Mouse (Mus musculus) MEL (cell line): ENCODE data around the gene Cby3. TPM values are rescaled to one million over a fixed set of nuclear protein-coding genes. Genes with fewer than 3 reads are reported as not detected.

Experiments used
- DNase-seq: peaks from one replicate; pipeline ENCODE4 v3.0.0; 2011; ENCODE audit warnings: low read depth, low spot score
- H3K27ac ChIP-seq: 2 replicates; pipeline ENCODE4 v1.5.1; 2012; ENCODE audit warnings: low read depth, mild to moderate bottlenecking, control low read depth, low read length, moderate library complexity; ENCODE audit not compliant: control insufficient read depth
- H3K27me3 ChIP-seq, 2 experiments: fragments of 150-350 bp in 1 of 2; sonication (generic) in 1 of 2; 2 replicates each; pipeline ENCODE4 v1.6.1; 2012; ENCODE audit warnings: low read length in 2 of 2, mild to moderate bottlenecking in 2 of 2, improper control_type of control experiment in 1 of 2, moderate library complexity in 1 of 2; ENCODE audit not compliant: insufficient read depth in 2 of 2, control insufficient read depth in 1 of 2
- H3K36me3 ChIP-seq, 2 experiments: 2 replicates each; pipeline ENCODE4 v1.6.1; 2012 to 2014; ENCODE audit warnings: low read length in 2 of 2, improper control_type of control experiment in 1 of 2, inconsistent platforms in 1 of 2, mild to moderate bottlenecking in 1 of 2; ENCODE audit not compliant: insufficient read depth in 2 of 2, control insufficient read depth in 1 of 2
- H3K4me1 ChIP-seq, 2 experiments: fragments of 150-350 bp in 1 of 2; sonication (generic) in 1 of 2; 2 replicates each; pipeline ENCODE4 v1.6.1; 2012; ENCODE audit warnings: low read length in 2 of 2, improper control_type of control experiment in 1 of 2, mild to moderate bottlenecking in 1 of 2; ENCODE audit not compliant: insufficient read depth in 2 of 2, control insufficient read depth in 1 of 2
- H3K4me3 ChIP-seq, 2 experiments: fragments of 150-350 bp in 1 of 2; sonication (generic) in 1 of 2; 2 replicates each; pipeline ENCODE4 v1.5.1; 2012; ENCODE audit warnings: low read depth in 2 of 2, low read length in 2 of 2, mild to moderate bottlenecking in 2 of 2, moderate library complexity in 2 of 2, control low read depth in 1 of 2, improper control_type of control experiment in 1 of 2; ENCODE audit not compliant: control insufficient read depth in 1 of 2, insufficient read depth in 1 of 2
- H3K79me2 ChIP-seq: 2 replicates; pipeline ENCODE4 v1.6.1; 2012; ENCODE audit warnings: mild to moderate bottlenecking, low read length, moderate library complexity; ENCODE audit not compliant: control insufficient read depth, poor library complexity, insufficient read depth
- H3K9ac ChIP-seq: 2 replicates; pipeline ENCODE4 v1.6.1; 2012; ENCODE audit warnings: low read depth, mild to moderate bottlenecking, control low read depth, low read length, moderate library complexity; ENCODE audit not compliant: control insufficient read depth, poor library complexity, severe bottlenecking
- H3K9me3 ChIP-seq: fragments of 150-350 bp; sonication (generic); replicated peaks from 2 replicates; pipeline ENCODE4 v1.6.1; 2012; ENCODE audit warnings: mild to moderate bottlenecking, low read length, improper control_type of control experiment, moderate library complexity; ENCODE audit not compliant: insufficient read depth
- CTCF ChIP-seq, 3 experiments: IDR thresholded peaks in 2 of 3; conservative IDR thresholded peaks in 1 of 3; 2 replicates each; pipeline ENCODE4 v1.5.1; 2011 to 2012; ENCODE audit warnings: low read length in 3 of 3, low read depth in 2 of 3, mild to moderate bottlenecking in 2 of 3, improper control_type of control experiment in 1 of 3, inconsistent platforms in 1 of 3, mixed read lengths in 1 of 3, moderate library complexity in 1 of 3; ENCODE audit not compliant: control insufficient read depth in 1 of 3, insufficient read depth in 1 of 3, poor library complexity in 1 of 3, severe bottlenecking in 1 of 3
- EP300 ChIP-seq, 2 experiments: IDR thresholded peaks; 2 replicates each; pipeline ENCODE4 v1.6.1; 2011; ENCODE audit warnings: improper control_type of control experiment in 2 of 2, low read length in 2 of 2, low read depth in 1 of 2, mild to moderate bottlenecking in 1 of 2
- ETS1 ChIP-seq: IDR thresholded peaks from 2 replicates; pipeline ENCODE4 v1.6.1; 2012; ENCODE audit warnings: low read depth, mild to moderate bottlenecking, inconsistent platforms, low read length, improper control_type of control experiment, moderate library complexity
- GABPA ChIP-seq: IDR thresholded peaks from 2 replicates; pipeline ENCODE4 v1.6.1; 2012; ENCODE audit warnings: low read depth, mild to moderate bottlenecking, inconsistent platforms, low read length, improper control_type of control experiment, moderate library complexity
- GATA1 ChIP-seq: IDR thresholded peaks from 2 replicates; pipeline ENCODE4 v1.6.1; 2011; ENCODE audit warnings: low read depth, low read length, improper control_type of control experiment
- MAFK ChIP-seq: IDR thresholded peaks from 2 replicates; pipeline ENCODE4 v1.6.1; 2011; ENCODE audit warnings: low read depth, mild to moderate bottlenecking, low read length, improper control_type of control experiment, borderline replicate concordance
- MEF2A ChIP-seq: IDR thresholded peaks from 2 replicates; pipeline ENCODE4 v1.6.1; 2014; ENCODE audit warnings: low read depth, mild to moderate bottlenecking, inconsistent platforms, low read length, improper control_type of control experiment; ENCODE audit not compliant: poor library complexity, insufficient replicate concordance, severe bottlenecking; ENCODE audit errors: extremely low read depth
- NRF1 ChIP-seq: IDR thresholded peaks from 2 replicates; pipeline ENCODE4 v1.6.1; 2014; ENCODE audit warnings: low read depth, mild to moderate bottlenecking, inconsistent platforms, low read length, improper control_type of control experiment, moderate library complexity; ENCODE audit not compliant: poor library complexity, insufficient read depth, severe bottlenecking
- POLR2A ChIP-seq, 2 experiments: IDR thresholded peaks; 2 replicates each; pipeline ENCODE4 v1.6.1; 2011 to 2012; ENCODE audit warnings: low read length in 2 of 2, mild to moderate bottlenecking in 2 of 2, control low read depth in 1 of 2, improper control_type of control experiment in 1 of 2, low read depth in 1 of 2, moderate library complexity in 1 of 2; ENCODE audit not compliant: control insufficient read depth in 1 of 2, insufficient read depth in 1 of 2, poor library complexity in 1 of 2
- POLR2AphosphoS2 ChIP-seq: IDR thresholded peaks from 2 replicates; pipeline ENCODE4 v1.6.1; 2011; ENCODE audit warnings: low read length, improper control_type of control experiment
- RAD21 ChIP-seq: IDR thresholded peaks from 2 replicates; pipeline ENCODE4 v1.6.1; 2011; ENCODE audit warnings: mild to moderate bottlenecking, low read depth, low read length, improper control_type of control experiment
- RCOR1 ChIP-seq: IDR thresholded peaks from 2 replicates; pipeline ENCODE4 v1.6.1; 2012; ENCODE audit warnings: low read depth, mild to moderate bottlenecking, inconsistent platforms, low read length, improper control_type of control experiment
- SIN3A ChIP-seq: IDR thresholded peaks from 2 replicates; pipeline ENCODE4 v1.6.1; 2012; ENCODE audit warnings: low read length, improper control_type of control experiment, inconsistent platforms
- SMC3 ChIP-seq: IDR thresholded peaks from 2 replicates; pipeline ENCODE4 v1.6.1; 2011; ENCODE audit warnings: low read depth, low read length, improper control_type of control experiment
- TBP ChIP-seq: IDR thresholded peaks from 2 replicates; pipeline ENCODE4 v1.8.0; 2011; ENCODE audit warnings: low read depth, low read length, improper control_type of control experiment
- UBTF ChIP-seq: IDR thresholded peaks from 2 replicates; pipeline ENCODE4 v1.6.1; 2012; ENCODE audit warnings: low read depth, mild to moderate bottlenecking, inconsistent platforms, low read length, improper control_type of control experiment, moderate library complexity, borderline replicate concordance; ENCODE audit not compliant: insufficient read depth
- ZC3H11A ChIP-seq: IDR thresholded peaks from 2 replicates; pipeline ENCODE4 v1.6.1; 2012; ENCODE audit warnings: low read depth, mild to moderate bottlenecking, inconsistent platforms, low read length, improper control_type of control experiment
- ZKSCAN1 ChIP-seq: IDR thresholded peaks from 2 replicates; pipeline ENCODE4 v1.6.1; 2012; ENCODE audit warnings: low read depth, mild to moderate bottlenecking, inconsistent platforms, low read length, improper control_type of control experiment, moderate library complexity
- polyA plus RNA-seq, 2 experiments: library from polyadenylated mRNA; stranded (reverse) in 1 of 2; unstranded in 1 of 2; fragments of >175 nt in 1 of 2; fragments of >200 nt in 1 of 2; gene quantifications; 2 replicates each; pipeline versions ENCODE4 v1.2.1 to v1.2.4; 2012; ENCODE audit warnings: low replicate concordance in 2 of 2, low read depth in 1 of 2; ENCODE audit not compliant: insufficient read length in 2 of 2, insufficient read depth in 1 of 2, missing spikeins in 1 of 2
- total RNA-seq: library from RNA; depleted of rRNA; stranded (reverse); fragments of 300-350 nt; gene quantifications from 2 replicates; pipeline ENCODE4 v1.2.3, GENCODE M21; 2012

The Cby3 gene
- total and polyA plus RNA-seq, 3 experiments, result 0.23 to 0.31 TPM; not detected in 1

DNA sequence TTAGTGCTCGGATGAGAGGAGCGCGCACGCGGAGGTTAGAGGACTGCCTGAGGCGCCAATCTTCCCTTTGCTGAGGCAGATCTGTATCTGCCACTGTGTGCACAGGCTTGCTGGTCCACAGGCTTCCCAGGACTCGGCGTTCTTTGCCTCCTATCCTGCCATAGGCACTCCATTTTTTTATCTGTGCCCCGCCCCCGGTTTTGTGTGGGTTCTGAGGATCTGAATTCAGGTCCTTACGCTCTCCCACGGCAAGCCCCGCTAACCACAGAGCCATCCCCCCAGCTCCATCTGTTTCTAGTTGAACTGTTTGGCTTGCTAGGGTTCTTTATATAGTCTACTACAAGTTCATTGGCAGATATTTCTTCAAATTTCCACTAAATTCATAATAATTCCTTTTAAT lies 44.5 kb downstream of the Cby3 start:
- Histone ChIP-seq H3K9ac (no peak overlapping the region), H3K4me3 (no peak overlapping the region), H3K36me3 (no peaks in the 10 kb centered on the region; a peak in 2 of 4 replicates), H3K79me2 (no peaks in the 10 kb centered on the region)
- TF ChIP-seq POLR2A (IDR thresholded peaks at IDR 0.05; ENCODE audit: control insufficient read depth in 1 of 2, insufficient read depth in 1 of 2, low read depth in 1 of 2, low read length in 2 of 2, poor library complexity in 1 of 2) (no peak), ZC3H11A (no peak)
- TF ChIP-seq, all 39 proteins: peak for 0
- Histone ChIP-seq H3K27ac (no peak overlapping the region), H3K4me1 (no peaks in the 10 kb centered on the region), H3K9me3 (no peaks in the 10 kb centered on the region), H3K27me3 (no peaks in the 10 kb centered on the region)
- DNase-seq, result no peak

GRCm38 (mm10) chr11:50402481-50402880 lies 48.2 kb downstream of the Cby3 start:
- DNase-seq, result no peak
- H3K36me3 ChIP-seq, result no peaks in the 10 kb centered on the region; a peak in 2 of 4 replicates
- H3K27ac ChIP-seq, result no peak overlapping the region
- TF ChIP-seq TBP, result no peak
- TF ChIP-seq MEF2A, result no peak
- no peak for TF ChIP-seq MAFK
- no peak for TF ChIP-seq POLR2AphosphoS2
- no peak for TF ChIP-seq UBTF
- TF ChIP-seq ZKSCAN1, result no peak
- no peak for TF ChIP-seq CTCF (IDR thresholded peaks at IDR 0.05 in 2 of 3, conservative IDR thresholded peaks at IDR 0.05 in 1 of 3; ENCODE audit: control insufficient read depth in 1 of 3, insufficient read depth in 1 of 3, low read depth in 2 of 3, low read length in 3 of 3, poor library complexity in 1 of 3, severe bottlenecking in 1 of 3)
- no peak for TF ChIP-seq GATA1
- TF ChIP-seq SIN3A, result no peak
- no peak for TF ChIP-seq EP300 (IDR thresholded peaks at IDR 0.05; ENCODE audit: low read depth in 1 of 2, low read length in 2 of 2)
- TF ChIP-seq ETS1, result no peak
- no peak for TF ChIP-seq NRF1
- no peak for TF ChIP-seq RCOR1
- TF ChIP-seq SMC3, result no peak
- TF ChIP-seq RAD21, result no peak
- no peak for TF ChIP-seq GABPA
- H3K9me3 ChIP-seq, result no peaks in the 10 kb centered on the region
- H3K4me3 ChIP-seq, result no peak overlapping the region
- no peaks in the 10 kb centered on the region for H3K4me1 ChIP-seq
- H3K9ac ChIP-seq, result no peak overlapping the region
- H3K79me2 ChIP-seq, result no peaks in the 10 kb centered on the region
- H3K27me3 ChIP-seq, result no peaks in the 10 kb centered on the region
